Mouse (Mus musculus) kidney, postnatal 0 days (tissue): ENCODE results near the gene Cadm2. TPM values are rescaled to one million over a fixed set of nuclear protein-coding genes. Genes with fewer than 3 reads are reported as not detected.

Experiments
- ATAC-seq: fragments of 200-750 bp; cut with Nextera tagmentation; replicated peaks from 2 replicates; pipeline ENCODE4 v1.8.0; 2017; ENCODE audit warnings: low read depth, moderate number of reproducible peaks, moderate TSS enrichment, moderate library complexity; ENCODE audit not compliant: low FRiP score
- DNase-seq: peaks from one replicate; pipeline ENCODE4 v3.0.0-alpha.2; 2016; ENCODE audit warnings: low spot score
- H3K27ac ChIP-seq: fragments of 300-500 bp; sonication (generic); 2 replicates; pipeline ENCODE4 v1.5.1; 2014; ENCODE audit warnings: mild to moderate bottlenecking
- H3K27me3 ChIP-seq: fragments of 300-500 bp; sonication (generic); 2 replicates; pipeline ENCODE4 v1.6.1; 2014; ENCODE audit warnings: low read length, mixed read lengths; ENCODE audit not compliant: insufficient read depth
- H3K36me3 ChIP-seq: fragments of 300-500 bp; sonication (generic); 2 replicates; pipeline ENCODE4 v1.6.1; 2014; ENCODE audit warnings: low read length, mixed read lengths; ENCODE audit not compliant: insufficient read depth
- H3K4me1 ChIP-seq: fragments of 300-500 bp; sonication (generic); replicated peaks from 2 replicates; pipeline ENCODE4 v1.6.1; 2014; ENCODE audit warnings: antibody characterized with exemption, low read length, mixed read lengths; ENCODE audit not compliant: insufficient read depth
- H3K4me2 ChIP-seq: fragments of 300-500 bp; sonication (generic); 2 replicates; pipeline ENCODE4 v1.6.1; 2014; ENCODE audit warnings: mild to moderate bottlenecking, low read length, moderate library complexity, mixed read lengths
- H3K4me3 ChIP-seq: fragments of 300-500 bp; sonication (generic); replicated peaks from 2 replicates; pipeline ENCODE4 v1.5.1; 2014; ENCODE audit warnings: low read depth, low read length
- H3K9ac ChIP-seq: fragments of 300-500 bp; sonication (generic); 2 replicates; pipeline ENCODE4 v1.6.1; 2014; ENCODE audit warnings: low read depth, low read length
- H3K9me3 ChIP-seq: fragments of 300-500 bp; sonication (generic); replicated peaks from 2 replicates; pipeline ENCODE4 v1.6.1; 2016; ENCODE audit warnings: low read length, inconsistent platforms, mixed read lengths
- CTCF ChIP-seq: IDR thresholded peaks from 2 replicates; pipeline ENCODE4 v1.5.1; 2016; ENCODE audit warnings: antibody characterized with exemption, low read depth, mild to moderate bottlenecking, moderate library complexity
- WGBS: fragments of 180-500 bp; shearing (Covaris S2); extraction: QIAGEN DNeasy Blood & Tissue Kit; methylation state at CpG from one replicate; pipeline ENCODE4 v1.1.7; 2014; 5-methylcytosine and 5-hydroxymethylcytosine counted together
- polyA plus RNA-seq: library from polyadenylated mRNA; unstranded; fragments of >200 nt; fragmentation: Nextera tagmentation; extraction: Ambion mirVana; gene quantifications from 2 replicates; pipeline ENCODE4 v1.2.1, GENCODE M21; 2015

The Cadm2 gene
- polyA plus RNA-seq, 1 experiment from 2014 or later: 0.11 TPM

DNA sequence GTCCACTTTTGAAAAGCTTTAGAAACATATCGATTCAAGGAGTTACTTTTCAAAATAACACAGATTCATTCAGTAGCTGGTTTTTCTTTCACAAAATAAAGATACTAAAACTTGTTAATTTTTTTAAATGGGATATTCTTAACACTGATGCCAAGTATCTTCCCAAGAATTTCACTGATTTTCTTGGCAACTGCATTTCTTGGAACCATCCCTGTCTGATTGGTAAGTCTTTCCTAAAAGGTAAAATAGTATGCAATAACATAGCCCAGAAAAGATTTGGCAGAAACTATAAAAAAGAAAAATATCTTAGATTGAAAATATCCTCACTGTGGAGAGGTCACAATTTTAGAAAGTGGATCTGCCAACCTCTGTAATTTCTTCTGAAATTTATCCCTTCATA, 95.8 kb downstream of the Cadm2 start:
- Histone ChIP-seq H3K27ac (no peak overlapping the region), H3K27me3 (no peaks in the 10 kb centered on the region), H3K4me3 (no peak overlapping the region), H3K36me3 (no peaks in the 10 kb centered on the region), H3K4me2 (no peak overlapping the region), H3K4me1 (no peaks in the 10 kb centered on the region), H3K9ac (no peak overlapping the region), H3K9me3 (no peaks in the 10 kb centered on the region)
- no peak for DNase-seq
- no peak for ATAC-seq
- WGBS: 77% methylated on average over 1 of the region's 1 CpGs
- no peak for TF ChIP-seq CTCF

DNA sequence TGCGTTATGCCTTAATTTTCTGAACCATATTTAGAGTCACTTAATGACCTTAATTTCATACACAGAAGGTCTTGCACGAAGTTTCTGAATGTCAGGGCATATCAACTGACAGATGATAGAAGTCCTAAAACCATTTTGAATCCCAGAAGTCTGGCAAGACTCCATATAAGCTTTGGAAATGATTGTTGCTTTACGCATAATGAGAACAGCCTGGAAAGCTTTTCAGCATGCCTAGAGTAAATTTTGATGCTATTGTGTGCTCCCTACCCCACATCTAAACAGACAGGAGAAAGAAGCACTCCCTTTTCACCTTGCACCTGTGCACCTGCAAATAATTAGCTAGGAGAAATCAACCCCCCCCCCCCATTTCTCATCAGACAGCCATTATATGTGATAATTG, 102.4 kb downstream of the Cadm2 start:
- no peaks in the 10 kb centered on the region for H3K27me3 ChIP-seq
- no peak overlapping the region for H3K9ac ChIP-seq
- ATAC-seq: no peak
- no peak overlapping the region for H3K4me2 ChIP-seq
- no peak overlapping the region for H3K27ac ChIP-seq
- H3K9me3 ChIP-seq: no peaks in the 10 kb centered on the region
- DNase-seq: no peak
- 76% methylated on average over 3 of the region's 3 CpGs for WGBS
- H3K36me3 ChIP-seq: no peaks in the 10 kb centered on the region
- no peak overlapping the region for H3K4me3 ChIP-seq
- no peak for TF ChIP-seq CTCF
- no peaks in the 10 kb centered on the region for H3K4me1 ChIP-seq

DNA sequence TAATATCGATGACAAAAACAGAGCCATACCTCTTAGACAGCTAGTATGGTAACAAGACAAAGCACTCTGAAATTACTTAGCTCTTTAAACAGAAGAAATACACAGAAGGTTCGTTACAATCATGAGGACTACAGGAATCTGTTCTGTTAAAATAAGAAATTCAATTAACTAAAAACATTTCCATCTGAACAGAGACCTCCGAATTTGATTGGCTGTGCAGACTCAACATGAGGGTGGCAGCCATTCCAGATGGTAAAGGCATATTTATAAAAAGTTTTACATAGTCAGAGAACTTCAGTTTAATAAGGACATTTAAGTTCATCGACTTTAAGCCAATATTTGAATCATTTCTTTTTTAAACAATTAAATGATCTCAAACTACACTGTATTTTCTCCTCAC, 105.2 kb downstream of the Cadm2 start:
- no peak for TF ChIP-seq CTCF
- Histone ChIP-seq H3K27me3 (no peaks in the 10 kb centered on the region), H3K27ac (no peak overlapping the region), H3K9me3 (no peaks in the 10 kb centered on the region), H3K4me3 (no peak overlapping the region), H3K4me2 (no peak overlapping the region), H3K9ac (no peak overlapping the region), H3K4me1 (no peaks in the 10 kb centered on the region), H3K36me3 (no peaks in the 10 kb centered on the region)
- DNase-seq (no peak), ATAC-seq (no peak)
- 81% methylated on average over 4 of the region's 4 CpGs for WGBS

DNA sequence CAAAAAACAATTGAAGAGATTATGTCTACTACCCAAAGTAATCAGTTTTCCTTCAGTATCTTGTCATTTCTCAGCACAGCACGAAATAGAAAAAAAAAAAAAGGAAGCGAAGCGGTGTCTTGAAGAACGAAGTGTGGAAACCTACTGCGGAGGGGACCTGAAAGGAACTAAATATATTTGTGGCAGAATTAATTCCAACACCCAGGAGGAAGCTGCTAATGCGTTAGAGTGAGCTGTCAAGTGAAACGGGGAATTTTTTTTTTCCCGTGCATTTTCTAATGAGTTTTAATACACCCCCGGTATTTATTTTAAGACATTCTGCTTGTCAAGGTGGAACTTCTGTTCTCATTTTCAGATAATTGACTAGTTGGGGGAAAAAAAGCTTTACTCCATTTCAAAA, 111.6 kb downstream of the Cadm2 start:
- H3K36me3 ChIP-seq: no peaks in the 10 kb centered on the region
- no peak overlapping the region for H3K27ac ChIP-seq
- H3K9ac ChIP-seq: no peak overlapping the region
- TF ChIP-seq CTCF: no peak
- WGBS: 84% methylated on average over 9 of the region's 9 CpGs
- DNase-seq: no peak
- no peak overlapping the region for H3K4me3 ChIP-seq
- H3K9me3 ChIP-seq: no peaks in the 10 kb centered on the region
- H3K4me1 ChIP-seq: no peaks in the 10 kb centered on the region
- ATAC-seq: no peak
- H3K27me3 ChIP-seq: no peaks in the 10 kb centered on the region
- no peak overlapping the region for H3K4me2 ChIP-seq

DNA sequence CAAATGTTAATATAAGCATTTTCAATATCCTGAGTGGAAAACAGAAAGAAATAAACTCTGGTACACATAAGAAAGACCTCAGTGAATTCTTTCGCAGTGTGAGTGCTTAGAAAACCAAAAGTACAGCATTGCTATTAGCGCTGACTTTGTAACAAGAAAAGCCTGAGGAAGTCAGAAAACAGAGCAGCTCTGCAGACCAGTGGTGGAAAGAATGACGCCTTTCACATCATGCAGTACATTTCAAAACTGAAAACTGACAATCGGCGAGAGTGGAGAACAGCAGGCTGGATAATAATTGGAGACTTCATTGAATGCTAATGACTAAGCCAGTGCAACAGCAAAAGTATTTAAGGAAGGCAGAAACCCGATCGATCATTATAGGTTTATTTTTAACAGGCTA, 138.2 kb downstream of the Cadm2 start:
- DNase-seq (no peak), ATAC-seq (no peak)
- Histone ChIP-seq H3K27ac (no peak overlapping the region), H3K36me3 (no peaks in the 10 kb centered on the region), H3K9me3 (no peaks in the 10 kb centered on the region), H3K27me3 (no peaks in the 10 kb centered on the region), H3K4me1 (no peaks in the 10 kb centered on the region), H3K9ac (no peak overlapping the region), H3K4me3 (no peak overlapping the region), H3K4me2 (no peak overlapping the region)
- no peak for TF ChIP-seq CTCF
- 86% methylated on average over 7 of the region's 7 CpGs for WGBS

DNA sequence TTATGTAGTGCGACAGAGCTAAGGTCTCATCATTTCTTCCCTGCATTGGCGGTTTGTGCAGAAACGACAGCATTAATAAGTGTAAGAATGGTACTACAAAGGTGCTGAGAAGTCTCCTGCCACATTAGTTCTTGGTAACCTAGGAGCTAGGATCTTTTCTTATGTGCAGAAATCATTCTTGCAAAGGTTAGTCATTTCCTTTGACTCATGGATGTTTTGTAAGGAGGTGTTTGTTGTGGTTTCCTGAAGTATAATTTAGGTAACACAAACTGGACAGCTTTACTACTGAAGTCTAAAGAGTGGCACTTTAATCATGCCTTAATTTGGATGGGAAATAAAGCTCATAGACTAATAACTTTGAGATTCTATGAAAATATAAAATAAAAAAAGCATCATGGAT, 153.7 kb downstream of the Cadm2 start:
- 89% methylated on average over 3 of the region's 3 CpGs for WGBS
- ATAC-seq: no peak
- TF ChIP-seq CTCF: no peak

DNA sequence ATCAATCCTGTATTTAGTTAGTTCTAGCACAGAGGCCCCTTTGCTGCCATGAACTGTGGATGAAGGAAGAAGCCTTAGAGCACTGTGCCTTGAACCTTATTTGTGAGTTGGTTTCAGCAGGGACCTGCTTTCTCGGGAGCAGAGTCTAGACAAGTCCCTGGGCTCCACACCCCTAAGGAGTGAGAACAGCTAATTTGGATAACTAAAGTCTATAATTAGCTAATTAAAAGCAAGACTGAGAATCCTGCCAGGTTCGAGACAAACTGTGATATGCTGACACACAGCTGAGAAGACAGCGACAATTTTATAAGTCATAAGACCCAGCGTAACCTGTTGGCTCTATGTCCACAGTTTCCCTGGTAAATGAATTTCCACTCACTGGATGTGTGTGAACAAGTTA, 184.4 kb downstream of the Cadm2 start:
- Histone ChIP-seq H3K9me3 (no peaks in the 10 kb centered on the region), H3K4me1 (no peaks in the 10 kb centered on the region), H3K27me3 (no peaks in the 10 kb centered on the region), H3K27ac (no peak overlapping the region), H3K4me2 (no peak overlapping the region), H3K36me3 (no peaks in the 10 kb centered on the region), H3K9ac (no peak overlapping the region), H3K4me3 (no peak overlapping the region)
- DNase-seq (no peak), ATAC-seq (no peak)
- WGBS: 76% methylated on average over 4 of the region's 4 CpGs
- no peak for TF ChIP-seq CTCF

More for the DNA sequence above, 153.7 kb downstream of the Cadm2 start:
- Histone ChIP-seq H3K36me3 (no peaks in the 10 kb centered on the region), H3K27me3 (no peaks in the 10 kb centered on the region), H3K4me1 (no peaks in the 10 kb centered on the region), H3K9me3 (no peaks in the 10 kb centered on the region), H3K27ac (no peak overlapping the region), H3K4me3 (no peak overlapping the region), H3K4me2 (no peak overlapping the region), H3K9ac (no peak overlapping the region)
- no peak for DNase-seq
